In genomic region chr7:143417875-143418274, GRCm38 (mm10) we compare ENCODE assay signal across 23 mouse cellular contexts. TPM values are rescaled to one million over a fixed set of nuclear protein-coding genes. Genes with fewer than 3 reads are reported as not detected.
DNase-seq lines count a peak whose midpoint lies in the region; ATAC-seq and TF ChIP-seq lines count a peak whose summit lies in the region.
"Had no signal": no experiment of that assay in that cellular context is flagged by ENCODE, and none has a peak within 500 bp of the region (broad histone marks: within the 10 kb centered on the region; RNA-seq: fewer than 3 reads in every experiment).

No protein-coding gene starts in this region.

- DNase-seq in gastrocnemius, adult 18-20 months (ENCODE audit: low spot score), result peak; percentile 53
- DNase-seq in gastrocnemius, adult 8-10 months (ENCODE audit: low spot score in 2 of 2), result no peak
- peak; percentile 20 for DNase-seq in kidney, postnatal 10 days
- DNase-seq in kidney, adult 2 months, result no peak
- DNase-seq in thymus, adult 2 months, result no peak
- DNase-seq: adrenal gland, postnatal 10 days; cerebellum, adult 11 months; cerebellum, postnatal 10 days; heart, postnatal 4 days; kidney, adult 9 months; kidney, postnatal 36 days; lung, postnatal 14 days; thymus, postnatal 36 days had no signal

- no peak overlapping the region for H3K4me3 ChIP-seq in kidney, adult 2 months (ENCODE audit: insufficient read depth, low read depth, low read length)
- H3K4me3 ChIP-seq in intestine, embryonic 16.5 days (ENCODE audit: low read length), result no peak overlapping the region
- H3K4me3 ChIP-seq in stomach, embryonic 16.5 days (replicated peaks; ENCODE audit: low read length), result no peak overlapping the region
- H3K4me3 ChIP-seq in thymus, adult 2 months (ENCODE audit: control insufficient read depth, insufficient read depth, low read length), result no peak overlapping the region
- H3K4me3 ChIP-seq: embryonic facial prominence, embryonic 15.5 days; left cerebral cortex, adult 2 months; liver, embryonic 15.5 days had no signal

- peak; percentile 18 for ATAC-seq in intestine, embryonic 16.5 days
- peak; percentile 30; the same call in 1 of the 2 replicates for ATAC-seq in stomach, embryonic 16.5 days (ENCODE audit: insufficient read depth, low FRiP score)
- ATAC-seq in erythroblast, adult 5-6 weeks (replicated peaks; ENCODE audit: low FRiP score, poor library complexity, severe bottlenecking), result no peak
- ATAC-seq: CD4-positive, CD25-positive, alpha-beta regulatory T cell, adult 4 months; hindbrain, postnatal 0 days; Patski had no signal

- H3K9me3 ChIP-seq in intestine, embryonic 16.5 days (ENCODE audit: control insufficient read depth, low read length), result no peaks in the 10 kb centered on the region
- no peaks in the 10 kb centered on the region for H3K9me3 ChIP-seq in stomach, embryonic 16.5 days (replicated peaks; ENCODE audit: control insufficient read depth, low read length)
- H3K9me3 ChIP-seq: embryonic facial prominence, embryonic 15.5 days; liver, embryonic 15.5 days had no signal

- no peaks in the 10 kb centered on the region for H3K27me3 ChIP-seq in kidney, adult 2 months (replicated peaks; ENCODE audit: control insufficient read depth, insufficient read depth, low read length)
- H3K27me3 ChIP-seq in intestine, embryonic 16.5 days (replicated peaks; ENCODE audit: control insufficient read depth, insufficient read depth, low read length), result no peaks in the 10 kb centered on the region
- no peaks in the 10 kb centered on the region for H3K27me3 ChIP-seq in stomach, embryonic 16.5 days (ENCODE audit: control insufficient read depth, insufficient read depth, low read length)
- no peaks in the 10 kb centered on the region for H3K27me3 ChIP-seq in thymus, adult 2 months (ENCODE audit: control insufficient read depth, insufficient read depth, low read length)
- H3K27me3 ChIP-seq: embryonic facial prominence, embryonic 15.5 days; liver, embryonic 15.5 days; Patski had no signal

- no peaks in the 10 kb centered on the region for H3K36me3 ChIP-seq in kidney, adult 2 months (ENCODE audit: control insufficient read depth, insufficient read depth, low read length)
- H3K36me3 ChIP-seq in intestine, embryonic 16.5 days (ENCODE audit: control insufficient read depth, insufficient read depth, low read length), result no peaks in the 10 kb centered on the region
- H3K36me3 ChIP-seq in stomach, embryonic 16.5 days (ENCODE audit: control insufficient read depth, insufficient read depth, low read length), result no peaks in the 10 kb centered on the region
- H3K36me3 ChIP-seq in thymus, adult 2 months (ENCODE audit: control insufficient read depth, insufficient read depth, low read length), result no peaks in the 10 kb centered on the region
- H3K36me3 ChIP-seq: embryonic facial prominence, embryonic 15.5 days; liver, embryonic 15.5 days had no signal

- no peak overlapping the region for H3K4me2 ChIP-seq in intestine, embryonic 16.5 days (ENCODE audit: low read depth, low read length)
- no peak overlapping the region for H3K4me2 ChIP-seq in stomach, embryonic 16.5 days (ENCODE audit: low read depth, low read length)
- H3K4me2 ChIP-seq: embryonic facial prominence, embryonic 15.5 days; liver, embryonic 15.5 days had no signal

- no peak for TF ChIP-seq POLR2A in kidney, adult 2 months (IDR thresholded peaks at IDR 0.05; ENCODE audit: low read depth, low read length)
- TF ChIP-seq POLR2A in thymus, adult 2 months (IDR thresholded peaks at IDR 0.05; ENCODE audit: control insufficient read depth, extremely low read depth, insufficient read depth, low read length, poor library complexity), result no peak

- H3K4me1 ChIP-seq in kidney, adult 2 months (ENCODE audit: control insufficient read depth, insufficient read depth, low read length), result no peaks in the 10 kb centered on the region
- H3K4me1 ChIP-seq in intestine, embryonic 16.5 days (ENCODE audit: control insufficient read depth, insufficient read depth, low read length), result peaks cover 22% of the 10 kb centered on the region
- H3K4me1 ChIP-seq in stomach, embryonic 16.5 days (ENCODE audit: control insufficient read depth, insufficient read depth, low read length), result peaks cover 7% of the 10 kb centered on the region; the same call in 1 of the 2 replicates
- peaks cover 14% of the 10 kb centered on the region for H3K4me1 ChIP-seq in thymus, adult 2 months (replicated peaks; ENCODE audit: control insufficient read depth, insufficient read depth, low read length)

- 81% methylated on average over 5 of the region's 5 CpGs for WGBS in kidney, adult 2 months
- 44% methylated on average over 5 of the region's 5 CpGs for WGBS in intestine, embryonic 16.5 days
- 50% methylated on average over 5 of the region's 5 CpGs for WGBS in stomach, embryonic 16.5 days
- WGBS in thymus, adult 2 months, result 95% methylated on average over 5 of the region's 5 CpGs

- no peak overlapping the region for H3K27ac ChIP-seq in kidney, adult 2 months (ENCODE audit: insufficient read depth, low read depth, low read length)
- peak overlapping the region; percentile 51; the same call in 1 of the 2 replicates for H3K27ac ChIP-seq in intestine, embryonic 16.5 days (ENCODE audit: low read length)
- no peak overlapping the region for H3K27ac ChIP-seq in stomach, embryonic 16.5 days (ENCODE audit: low read length)
- H3K27ac ChIP-seq in thymus, adult 2 months (ENCODE audit: control insufficient read depth, insufficient read depth, low read length), result no peak overlapping the region
- H3K27ac ChIP-seq: embryonic facial prominence, embryonic 15.5 days; hindbrain, postnatal 0 days; left cerebral cortex, adult 2 months; liver, embryonic 15.5 days had no signal

- peak overlapping the region; percentile 2; the same call in 1 of the 2 replicates for H3K9ac ChIP-seq in intestine, embryonic 16.5 days (ENCODE audit: low read depth, low read length)
- 0 out of 2 replicates have a peak overlapping the region, but pooled peaks have one; percentile 22 for H3K9ac ChIP-seq in stomach, embryonic 16.5 days (ENCODE audit: low read length)
- H3K9ac ChIP-seq: embryonic facial prominence, embryonic 15.5 days; liver, embryonic 15.5 days had no signal

- no peak for TF ChIP-seq CTCF in kidney, adult 2 months (conservative IDR thresholded peaks at IDR 0.05; ENCODE audit: insufficient read depth, insufficient read length, low read depth, low read length)
- no peak for TF ChIP-seq CTCF in thymus, adult 2 months (IDR thresholded peaks at IDR 0.05; ENCODE audit: borderline replicate concordance, control insufficient read depth, extremely low read depth, insufficient read depth, low read length, poor library complexity)

RNA-seq across cellular contexts. Expression of gene Cdkn1c, which starts 43.0 kb away (rescaled TPM):
- 10 to 100 TPM; 18.6 to 21.6 TPM for total RNA-seq in gastrocnemius, adult 18-20 months (2021)
- 10 to 100 TPM; 14.9 to 27.6 (median 22.9) TPM for total RNA-seq in gastrocnemius, adult 8-10 months (2022)
- 30.8 and 31.0 TPM in 2 replicates for polyA plus RNA-seq in kidney, adult 2 months (2012; rRNA removed)
- polyA plus RNA-seq in intestine, embryonic 16.5 days (2015; fragmentation: Nextera tagmentation; extraction: Ambion mirVana), result 522 and 653 TPM in 2 replicates
- polyA plus RNA-seq in stomach, embryonic 16.5 days (2015; fragmentation: Nextera tagmentation; extraction: Ambion mirVana), result 402 and 460 TPM in 2 replicates
- not detected in 2 replicates for total RNA-seq in erythroblast, adult 5-6 weeks (2015; ENCODE audit: low replicate concordance)
- total RNA-seq in erythroblast, adult 5-6 weeks (2017; ENCODE audit: low replicate concordance), result 0.09 TPM in 1 of 2 replicates, not detected in the other
- 10.3 and 10.4 TPM in 2 replicates for polyA plus RNA-seq in thymus, adult 2 months (2012; rRNA removed)

RNA-seq across cellular contexts. Expression of gene Slc22a18, which starts 55.7 kb away (rescaled TPM):
- total RNA-seq in gastrocnemius, adult 18-20 months (2021), result under 1 TPM; 0.17 to 0.32 TPM
- under 1 TPM in 2 of 4 experiments, not detected in 2; 0.32 to 0.56 TPM for total RNA-seq in gastrocnemius, adult 8-10 months (2022)
- 1,125 and 1,412 TPM in 2 replicates for polyA plus RNA-seq in kidney, adult 2 months (2012; rRNA removed)
- polyA plus RNA-seq in intestine, embryonic 16.5 days (2015; fragmentation: Nextera tagmentation; extraction: Ambion mirVana), result 18.2 and 22.7 TPM in 2 replicates
- 11.3 and 15.8 TPM in 2 replicates for polyA plus RNA-seq in stomach, embryonic 16.5 days (2015; fragmentation: Nextera tagmentation; extraction: Ambion mirVana)
- total RNA-seq in erythroblast, adult 5-6 weeks (2015; ENCODE audit: low replicate concordance), result not detected in 2 replicates
- not detected in 2 replicates for total RNA-seq in erythroblast, adult 5-6 weeks (2017; ENCODE audit: low replicate concordance)
- 6.1 and 8.0 TPM in 2 replicates for polyA plus RNA-seq in thymus, adult 2 months (2012; rRNA removed)
- total RNA-seq: neutrophil, adult 5-6 weeks had no signal
- polyA plus RNA-seq: CD4-positive, CD25-positive, alpha-beta regulatory T cell, adult 4 months had no signal

Comparison
In these comparisons a context has a peak if more than half of its experiments do, and no peak if none do; other contexts are left out.
1. DNase-seq: peak in gastrocnemius, adult 18-20 months (single experiment) and kidney, postnatal 10 days (single experiment); none in gastrocnemius, adult 8-10 months (0 of 2), kidney, adult 2 months (single experiment) and thymus, adult 2 months (single experiment).
2. RNA of gene Cdkn1c, which starts 43.0 kb away (polyA plus RNA-seq): 522 to 653 TPM in intestine, embryonic 16.5 days and 402 to 460 TPM in stomach, embryonic 16.5 days; 30.8 to 31.0 TPM in kidney, adult 2 months and 10.3 to 10.4 TPM in thymus, adult 2 months; every median in the first group is over 10 times any median in the second.
3. RNA of gene Slc22a18, which starts 55.7 kb away (polyA plus RNA-seq): 1,125 to 1,412 TPM in kidney, adult 2 months; 18.2 to 22.7 TPM in intestine, embryonic 16.5 days, 11.3 to 15.8 TPM in stomach, embryonic 16.5 days and 6.1 to 8.0 TPM in thymus, adult 2 months; every median in the first group is over 10 times any median in the second.